Mouse (Mus musculus) C2C12 (cell line): ENCODE measurements around the gene Galr3. TPM values are rescaled to one million over a fixed set of nuclear protein-coding genes. Genes with fewer than 3 reads are reported as not detected.
"Not testable (repeated sequence)": the region's sequence is repeated elsewhere in the genome, so short reads cannot be mapped to it uniquely, and the experiment has no call there.

Source experiments
- H3K27me3 ChIP-seq: one replicate; pipeline ENCODE4 v1.6.1; 2011; ENCODE audit not compliant: control insufficient read depth, insufficient read depth, insufficient read length
- H3K36me3 ChIP-seq: one replicate; pipeline ENCODE4 v1.6.1; 2011; ENCODE audit not compliant: control insufficient read depth, insufficient read depth
- H3K4me3 ChIP-seq: one replicate; pipeline ENCODE4 v1.5.1; 2011; ENCODE audit warnings: mild to moderate bottlenecking, control low read depth; ENCODE audit not compliant: poor library complexity, insufficient read depth, severe bottlenecking
- H3K79me2 ChIP-seq: one replicate; pipeline ENCODE4 v1.6.1; 2011; ENCODE audit not compliant: control insufficient read depth, insufficient read depth
- H3K79me3 ChIP-seq: one replicate; pipeline ENCODE4 v1.6.1; 2011; ENCODE audit warnings: low read depth, control low read depth
- H3ac ChIP-seq: one replicate; pipeline ENCODE3; 2011; ENCODE audit warnings: low read depth; ENCODE audit not compliant: control insufficient read depth, insufficient read length
- CEBPB ChIP-seq: IDR thresholded peaks from one replicate; pipeline ENCODE4 v1.6.1; 2011; ENCODE audit warnings: low read depth, mild to moderate bottlenecking, control low read depth, moderate library complexity
- CTCF ChIP-seq: IDR thresholded peaks from one replicate; pipeline ENCODE4 v1.5.1; 2011; ENCODE audit not compliant: control insufficient read depth, insufficient read depth, insufficient read length
- FOSL1 ChIP-seq: IDR thresholded peaks from one replicate; pipeline ENCODE4 v1.8.0; 2011; ENCODE audit warnings: mild to moderate bottlenecking, low read length; ENCODE audit not compliant: poor library complexity, insufficient read depth, severe bottlenecking
- MAX ChIP-seq: IDR thresholded peaks from one replicate; pipeline ENCODE4 v1.6.1; 2011; ENCODE audit warnings: mild to moderate bottlenecking, control low read depth
- MYOD1 ChIP-seq: IDR thresholded peaks from one replicate; pipeline ENCODE4 v1.6.1; 2011; ENCODE audit warnings: low read depth; ENCODE audit not compliant: control insufficient read depth, insufficient read length
- MYOG ChIP-seq: IDR thresholded peaks from one replicate; pipeline ENCODE4 v1.6.1; 2011; ENCODE audit not compliant: control insufficient read depth, insufficient read length; ENCODE audit errors: extremely low read depth
- USF1 ChIP-seq: IDR thresholded peaks from one replicate; pipeline ENCODE4 v1.6.1; 2011; ENCODE audit warnings: low read depth, mild to moderate bottlenecking, control low read depth, moderate library complexity
- polyA plus RNA-seq: library from polyadenylated mRNA; unstranded; fragments of >200 nt; fragmentation: generic; extraction: Trizol; gene quantifications from one replicate; pipeline ENCODE4 v1.2.1, GENCODE M21; 2012; ENCODE audit warnings: missing spikeins

Galr3 gene
- polyA plus RNA-seq, 1 experiment, result not detected

GRCm38 (mm10) chr15:79027291-79028205, 14.1 kb upstream of the Galr3 start:
- Histone ChIP-seq H3K27me3 (peaks cover 13% of the 10 kb centered on the region), H3K79me2 (peaks cover 17% of the 10 kb centered on the region), H3K79me3 (no peaks in the 10 kb centered on the region), H3ac (peak overlapping the region; percentile 63), H3K36me3 (no peaks in the 10 kb centered on the region), H3K4me3 (peak overlapping the region; percentile 41)
- TF ChIP-seq MYOD1, result no peak
- no peak for TF ChIP-seq FOSL1
- TF ChIP-seq MAX, result no peak
- TF ChIP-seq MYOG, result no peak
- no peak for TF ChIP-seq CEBPB
- TF ChIP-seq CTCF, result no peak
- TF ChIP-seq USF1, result no peak

- H3K27me3 ChIP-seq, result peaks cover 6% of the 10 kb centered on the region
- no peaks in the 10 kb centered on the region for H3K79me3 ChIP-seq
- H3ac ChIP-seq, result peak within 1 kb of the TSS; percentile 63
- TF ChIP-seq MYOD1 (no peak), CTCF (no peak), MYOG (no peak), MAX (no peak), CEBPB (no peak), USF1 (no peak)
- H3K36me3 ChIP-seq, result no peaks in the 10 kb centered on the region
- peaks cover 17% of the 10 kb centered on the region for H3K79me2 ChIP-seq
- peak within 1 kb of the TSS; percentile 41 for H3K4me3 ChIP-seq
Observed at GRCm38 (mm10) chr15:79028237-79028738, 13.4 kb upstream of the Galr3 start, which contains the start of gene H1f0. TSS of gene H1f0 (plus strand) at chr15:79028450.

- H3K79me2 ChIP-seq, result peaks cover 17% of the 10 kb centered on the region
- TF ChIP-seq FOSL1 (no peak), MYOG (no peak), CTCF (no peak), MAX (no peak), MYOD1 (no peak)
- H3K27me3 ChIP-seq, result peaks cover under 1% of the 10 kb centered on the region
- H3ac ChIP-seq, result peak overlapping the region; percentile 63
- no peaks in the 10 kb centered on the region for H3K36me3 ChIP-seq
- H3K79me3 ChIP-seq, result no peaks in the 10 kb centered on the region
- H3K4me3 ChIP-seq, result peak overlapping the region; percentile 41
Observed at GRCm38 (mm10) chr15:79028823-79029484, 12.7 kb upstream of the Galr3 start.

GRCm38 (mm10) chr15:79029519-79030241, 12.0 kb upstream of the Galr3 start:
- H3K36me3 ChIP-seq, result no peaks in the 10 kb centered on the region
- H3K79me3 ChIP-seq, result no peaks in the 10 kb centered on the region
- peak overlapping the region; percentile 41 for H3K4me3 ChIP-seq
- H3K27me3 ChIP-seq, result peaks cover 3% of the 10 kb centered on the region
- H3ac ChIP-seq, result peak overlapping the region; percentile 20
- H3K79me2 ChIP-seq, result peaks cover 17% of the 10 kb centered on the region
- TF ChIP-seq FOSL1, result no peak
- TF ChIP-seq MYOD1, result no peak
- TF ChIP-seq MAX, result no peak
- no peak for TF ChIP-seq CTCF
- TF ChIP-seq CEBPB, result no peak
- TF ChIP-seq MYOG, result no peak
- no peak for TF ChIP-seq USF1

GRCm38 (mm10) chr15:79030551-79031435, 10.9 kb upstream of the Galr3 start:
- TF ChIP-seq MYOD1 (no peak), CTCF (no peak), USF1 (peak; percentile 99), MYOG (no peak), CEBPB (no peak), MAX (peak; percentile 78), FOSL1 (no peak)
- Histone ChIP-seq H3K79me2 (peaks cover 17% of the 10 kb centered on the region), H3K36me3 (no peaks in the 10 kb centered on the region)

GRCm38 (mm10) chr15:79031908-79032307, 9.8 kb upstream of the Galr3 start:
- not testable (repeated sequence) for H3ac ChIP-seq, H3K36me3 ChIP-seq, H3K79me3 ChIP-seq, H3K4me3 ChIP-seq, H3K27me3 ChIP-seq
- peaks cover 17% of the 10 kb centered on the region for H3K79me2 ChIP-seq

More at GRCm38 (mm10) chr15:79030551-79031435, 10.9 kb upstream of the Galr3 start:
- Histone ChIP-seq H3K79me3 (no peaks in the 10 kb centered on the region), H3K4me3 (peak overlapping the region; percentile 30), H3ac (peak overlapping the region; percentile 65), H3K27me3 (peaks cover 3% of the 10 kb centered on the region)
